Mouse (Mus musculus): ENCODE results near the gene Rnf148. TPM values are rescaled to one million over a fixed set of nuclear protein-coding genes. Genes with fewer than 3 reads are reported as not detected.
A peak's percentile ranks its signal among the peaks of the same experiment; 100 is the strongest.

The Rnf148 gene
- total and polyA plus RNA-seq, 2 experiments: 0.06 to 0.55 TPM

GRCm38 (mm10) chr6:23637081-23637480, 17.9 kb downstream of the Rnf148 start:
- no peak overlapping the region for H3K4me3 ChIP-seq (ENCODE audit: insufficient read depth, low read depth, low read length)
- H3K4me1 ChIP-seq (ENCODE audit: control insufficient read depth, insufficient read depth, low read length): peaks cover 2% of the 10 kb centered on the region; the same call in 1 of the 2 replicates
- no peak overlapping the region for H3K9ac ChIP-seq (ENCODE audit: low read depth, low read length)
- H3K27ac ChIP-seq (replicated peaks; ENCODE audit: insufficient read depth, low read depth, low read length): no peak overlapping the region
- 53% methylated on average over 3 of the region's 3 CpGs for WGBS
- H3K27me3 ChIP-seq (ENCODE audit: control insufficient read depth, insufficient read depth, low read length): no peaks in the 10 kb centered on the region
- DNase-seq (ENCODE audit: extremely low read depth, low read depth, low spot score): peak; percentile 44
- TF ChIP-seq CTCF (IDR thresholded peaks at IDR 0.05; ENCODE audit: low read depth, low read length) (no peak), POLR2A (IDR thresholded peaks at IDR 0.05; ENCODE audit: extremely low read depth, insufficient read depth, low read length) (no peak)
- H3K36me3 ChIP-seq (ENCODE audit: control insufficient read depth, insufficient read depth, low read length): no peaks in the 10 kb centered on the region
- no peaks in the 10 kb centered on the region for H3K79me2 ChIP-seq (ENCODE audit: control insufficient read depth, insufficient read depth, low read length)

- DNase-seq (ENCODE audit: extremely low read depth, low read depth, low spot score): no peak
- 71% methylated on average over 3 of the region's 3 CpGs for WGBS
These were observed 19.7 kb downstream of the Rnf148 start for GRCm38 (mm10) chr6:23635208-23635607.

GRCm38 (mm10) chr6:23634016-23634415, 20.9 kb downstream of the Rnf148 start:
- Histone ChIP-seq H3K79me2 (ENCODE audit: control insufficient read depth, insufficient read depth, low read length) (no peaks in the 10 kb centered on the region), H3K4me1 (ENCODE audit: control insufficient read depth, insufficient read depth, low read length) (peaks cover 4% of the 10 kb centered on the region), H3K36me3 (ENCODE audit: control insufficient read depth, insufficient read depth, low read length) (no peaks in the 10 kb centered on the region), H3K27me3 (ENCODE audit: control insufficient read depth, insufficient read depth, low read length) (no peaks in the 10 kb centered on the region), H3K9ac (ENCODE audit: low read depth, low read length) (no peak overlapping the region), H3K27ac (replicated peaks; ENCODE audit: insufficient read depth, low read depth, low read length) (no peak overlapping the region), H3K4me3 (ENCODE audit: insufficient read depth, low read depth, low read length) (no peak overlapping the region)
- TF ChIP-seq CTCF (IDR thresholded peaks at IDR 0.05; ENCODE audit: low read depth, low read length) (no peak), POLR2A (IDR thresholded peaks at IDR 0.05; ENCODE audit: extremely low read depth, insufficient read depth, low read length) (no peak)
- WGBS: 90% methylated on average over 9 of the region's 9 CpGs
- no peak for DNase-seq (ENCODE audit: extremely low read depth, low read depth, low spot score)

More at GRCm38 (mm10) chr6:23635208-23635607, 19.7 kb downstream of the Rnf148 start:
- peaks cover 2% of the 10 kb centered on the region; the same call in 1 of the 2 replicates for H3K4me1 ChIP-seq (ENCODE audit: control insufficient read depth, insufficient read depth, low read length)
- no peaks in the 10 kb centered on the region for H3K27me3 ChIP-seq (ENCODE audit: control insufficient read depth, insufficient read depth, low read length)
- H3K79me2 ChIP-seq (ENCODE audit: control insufficient read depth, insufficient read depth, low read length): no peaks in the 10 kb centered on the region
- TF ChIP-seq CTCF (IDR thresholded peaks at IDR 0.05; ENCODE audit: low read depth, low read length): no peak
- TF ChIP-seq POLR2A (IDR thresholded peaks at IDR 0.05; ENCODE audit: extremely low read depth, insufficient read depth, low read length): no peak
- no peak overlapping the region for H3K4me3 ChIP-seq (ENCODE audit: insufficient read depth, low read depth, low read length)
- no peaks in the 10 kb centered on the region for H3K36me3 ChIP-seq (ENCODE audit: control insufficient read depth, insufficient read depth, low read length)
- H3K27ac ChIP-seq (replicated peaks; ENCODE audit: insufficient read depth, low read depth, low read length): no peak overlapping the region
- H3K9ac ChIP-seq (ENCODE audit: low read depth, low read length): no peak overlapping the region

- DNase-seq (ENCODE audit: extremely low read depth, low read depth, low spot score): no peak
- TF ChIP-seq POLR2A (IDR thresholded peaks at IDR 0.05; ENCODE audit: extremely low read depth, insufficient read depth, low read length) (no peak), CTCF (IDR thresholded peaks at IDR 0.05; ENCODE audit: low read depth, low read length) (no peak)
- peaks cover 8% of the 10 kb centered on the region for H3K4me1 ChIP-seq (ENCODE audit: control insufficient read depth, insufficient read depth, low read length)
- no peak overlapping the region for H3K27ac ChIP-seq (replicated peaks; ENCODE audit: insufficient read depth, low read depth, low read length)
- no peaks in the 10 kb centered on the region for H3K79me2 ChIP-seq (ENCODE audit: control insufficient read depth, insufficient read depth, low read length)
- no peak overlapping the region for H3K4me3 ChIP-seq (ENCODE audit: insufficient read depth, low read depth, low read length)
- no peaks in the 10 kb centered on the region for H3K36me3 ChIP-seq (ENCODE audit: control insufficient read depth, insufficient read depth, low read length)
- H3K9ac ChIP-seq (ENCODE audit: low read depth, low read length): no peak overlapping the region
- no peaks in the 10 kb centered on the region for H3K27me3 ChIP-seq (ENCODE audit: control insufficient read depth, insufficient read depth, low read length)
- WGBS: 69% methylated on average over 4 of the region's 4 CpGs
These were observed 24.5 kb downstream of the Rnf148 start for GRCm38 (mm10) chr6:23630465-23630864.

Other genes with a start within 250 kb of the Rnf148 start
- 0.34 and 0.74 TPM in 2 replicates for gene Rnf133, start 4.8 kb downstream of the Rnf148 start, total RNA-seq (2014; rRNA removed)
- gene Rnf133, start 4.8 kb downstream of the Rnf148 start, polyA plus RNA-seq (2012; rRNA removed): not detected in 2 replicates
- 17.9 and 19.5 TPM in 2 replicates for gene Cadps2, start 184.3 kb upstream of the Rnf148 start, total RNA-seq (2014; rRNA removed)
- 2.7 TPM in 2 replicates for gene Cadps2, start 184.3 kb upstream of the Rnf148 start, polyA plus RNA-seq (2012; rRNA removed)